Mouse (Mus musculus): Measurements from ENCODE around the gene Gsdmc4. TPM values are rescaled to one million over a fixed set of nuclear protein-coding genes. Genes with fewer than 3 reads are reported as not detected.

The Gsdmc4 gene
- total RNA-seq, 1 experiment from 2014 or later: not detected

Other genes starting within 250 kb of the Gsdmc4 start
- gene Gsdmc2, start 67.1 kb downstream of the Gsdmc4 start, total RNA-seq (2021): not detected in 2 replicates
- gene Gsdmc3, start 33.7 kb downstream of the Gsdmc4 start, total RNA-seq (2021): not detected in 2 replicates
- 29.9 and 44.5 TPM in 2 replicates for gene Fam49b, start 148.2 kb upstream of the Gsdmc4 start, total RNA-seq (2021)